Mouse (Mus musculus) retina, embryonic 14.5 days (tissue): ENCODE measurements around the gene Gpr157.

Source experiments
- DNase-seq: peaks from one replicate; pipeline ENCODE4 v3.0.0-alpha.2; 2015; ENCODE audit warnings: low spot score

Gene Gpr157

GRCm38 (mm10) chr4:150151045-150151444 lies 63.9 kb downstream of the Gpr157 start:
- no peak for DNase-seq

GRCm38 (mm10) chr4:150152483-150152882 lies 65.3 kb downstream of the Gpr157 start:
- no peak for DNase-seq

- no peak for DNase-seq
Observed at GRCm38 (mm10) chr4:150155301-150155700, 68.1 kb downstream of the Gpr157 start.
